Mouse (Mus musculus): Measurements from ENCODE around the gene Pbx4. TPM values are rescaled to one million over a fixed set of nuclear protein-coding genes. Genes with fewer than 3 reads are reported as not detected.

The Pbx4 gene
- polyA plus RNA-seq, 1 experiment from 2014 or later, result 2.0 TPM

GRCm38 (mm10) chr8:69921141-69921540 lies 88.8 kb downstream of the Pbx4 start:
- Histone ChIP-seq H3K4me1 (ENCODE audit: control insufficient read depth, low read depth, low read length) (peaks cover 64% of the 10 kb centered on the region), H3K27me3 (ENCODE audit: control insufficient read depth, insufficient read depth, low read depth, low read length) (no peaks in the 10 kb centered on the region), H3K4me2 (ENCODE audit: low read depth, low read length) (peak overlapping the region; percentile 49; the same call in 1 of the 2 replicates), H3K4me3 (ENCODE audit: low read depth, low read length) (no peak overlapping the region), H3K9me3 (replicated peaks; ENCODE audit: control insufficient read depth, low read length) (no peaks in the 10 kb centered on the region), H3K9ac (ENCODE audit: low read depth, low read length) (no peak overlapping the region; the same call in 1 of the 2 replicates), H3K27ac (ENCODE audit: low read length) (peak overlapping the region; percentile 78; the same call in 1 of the 2 replicates), H3K36me3 (ENCODE audit: control insufficient read depth, insufficient read depth) (peaks cover 9% of the 10 kb centered on the region)
- 82% methylated on average over 2 of the region's 2 CpGs for WGBS (ENCODE audit: insufficient replicate concordance)
- no peak for ATAC-seq (ENCODE audit: low read depth)

Other genes starting within 250 kb of the Pbx4 start
- 5.5 and 6.5 TPM in 2 replicates for gene Zfp868, start 206.9 kb upstream of the Pbx4 start, polyA plus RNA-seq (2015; fragmentation: Nextera tagmentation; extraction: Ambion mirVana)
- 0.39 and 0.42 TPM in 2 replicates for gene Zfp964, start 178.0 kb upstream of the Pbx4 start, polyA plus RNA-seq (2015; fragmentation: Nextera tagmentation; extraction: Ambion mirVana)
- gene Zfp869, start 121.8 kb upstream of the Pbx4 start, polyA plus RNA-seq (2015; fragmentation: Nextera tagmentation; extraction: Ambion mirVana), result 9.7 and 10.6 TPM in 2 replicates
- 2.9 and 3.1 TPM in 2 replicates for gene Zfp963, start 82.5 kb upstream of the Pbx4 start, polyA plus RNA-seq (2015; fragmentation: Nextera tagmentation; extraction: Ambion mirVana)
- gene Gm20422, start 57.6 kb upstream of the Pbx4 start, polyA plus RNA-seq (2015; fragmentation: Nextera tagmentation; extraction: Ambion mirVana), result 0.79 TPM in 1 of 2 replicates, not detected in the other
- 18.6 and 20.9 TPM in 2 replicates for gene Atp13a1, start 41.3 kb upstream of the Pbx4 start, polyA plus RNA-seq (2015; fragmentation: Nextera tagmentation; extraction: Ambion mirVana)
- 7.7 and 8.6 TPM in 2 replicates for gene Zfp866, start 41.3 kb upstream of the Pbx4 start, polyA plus RNA-seq (2015; fragmentation: Nextera tagmentation; extraction: Ambion mirVana)
- 5.0 and 7.0 TPM in 2 replicates for gene Gmip, start 23.8 kb upstream of the Pbx4 start, polyA plus RNA-seq (2015; fragmentation: Nextera tagmentation; extraction: Ambion mirVana)
- gene Lpar2, start 10.1 kb upstream of the Pbx4 start, polyA plus RNA-seq (2015; fragmentation: Nextera tagmentation; extraction: Ambion mirVana), result 0.05 and 0.07 TPM in 2 replicates
- gene Cilp2, start 55.2 kb downstream of the Pbx4 start, polyA plus RNA-seq (2015; fragmentation: Nextera tagmentation; extraction: Ambion mirVana), result not detected in 2 replicates
- gene Tssk6, start 69.7 kb downstream of the Pbx4 start, polyA plus RNA-seq (2015; fragmentation: Nextera tagmentation; extraction: Ambion mirVana), result 1.1 and 1.6 TPM in 2 replicates
- 103 and 104 TPM in 2 replicates for gene Ndufa13, start 70.1 kb downstream of the Pbx4 start, polyA plus RNA-seq (2015; fragmentation: Nextera tagmentation; extraction: Ambion mirVana)
- 0.63 and 0.77 TPM in 2 replicates for gene Yjefn3, start 70.2 kb downstream of the Pbx4 start, polyA plus RNA-seq (2015; fragmentation: Nextera tagmentation; extraction: Ambion mirVana)
- gene Gatad2a, start 163.9 kb downstream of the Pbx4 start, polyA plus RNA-seq (2015; fragmentation: Nextera tagmentation; extraction: Ambion mirVana), result 17.2 and 18.9 TPM in 2 replicates
- 21.7 and 22.6 TPM in 2 replicates for gene Mau2, start 210.2 kb downstream of the Pbx4 start, polyA plus RNA-seq (2015; fragmentation: Nextera tagmentation; extraction: Ambion mirVana)
- gene Sugp1, start 210.3 kb downstream of the Pbx4 start, polyA plus RNA-seq (2015; fragmentation: Nextera tagmentation; extraction: Ambion mirVana), result 14.7 and 14.9 TPM in 2 replicates
- gene Tm6sf2, start 240.4 kb downstream of the Pbx4 start, polyA plus RNA-seq (2015; fragmentation: Nextera tagmentation; extraction: Ambion mirVana), result 1.8 and 3.0 TPM in 2 replicates